Mouse (Mus musculus) lung, embryonic 16.5 days (tissue): ENCODE data around the gene Psmb4. TPM values are rescaled to one million over a fixed set of nuclear protein-coding genes. Genes with fewer than 3 reads are reported as not detected.
"Not testable (repeated sequence)": the region's sequence is repeated elsewhere in the genome, so short reads cannot be mapped to it uniquely, and the experiment has no call there.

ENCODE experiments used
- ATAC-seq: fragments of 200-750 bp; cut with Nextera tagmentation; 2 replicates; pipeline ENCODE4 v1.8.0; 2017; ENCODE audit warnings: low read depth, mild to moderate bottlenecking, moderate library complexity
- H3K27ac ChIP-seq: fragments of 300-500 bp; sonication (generic); 2 replicates; pipeline ENCODE4 v1.5.1; 2014; ENCODE audit warnings: mild to moderate bottlenecking, control low read depth, low read length
- H3K27me3 ChIP-seq: fragments of 300-500 bp; sonication (generic); 2 replicates; pipeline ENCODE4 v1.6.1; 2014; ENCODE audit warnings: low read depth, low read length, mixed read lengths; ENCODE audit not compliant: control insufficient read depth, insufficient read depth
- H3K36me3 ChIP-seq: fragments of 300-500 bp; sonication (generic); 2 replicates; pipeline ENCODE4 v1.6.1; 2014; ENCODE audit warnings: low read length; ENCODE audit not compliant: control insufficient read depth, insufficient read depth
- H3K4me1 ChIP-seq: fragments of 300-500 bp; sonication (generic); replicated peaks from 2 replicates; pipeline ENCODE4 v1.6.1; 2014; ENCODE audit warnings: low read length, mixed read lengths; ENCODE audit not compliant: control insufficient read depth, insufficient read depth
- H3K4me2 ChIP-seq: fragments of 300-500 bp; sonication (generic); 2 replicates; pipeline ENCODE4 v1.6.1; 2014; ENCODE audit warnings: low read depth, low read length, control low read depth
- H3K4me3 ChIP-seq: fragments of 300-500 bp; sonication (generic); 2 replicates; pipeline ENCODE4 v1.5.1; 2014; ENCODE audit warnings: mild to moderate bottlenecking, low read length, control low read depth
- H3K9ac ChIP-seq: fragments of 300-500 bp; sonication (generic); 2 replicates; pipeline ENCODE4 v1.6.1; 2014; ENCODE audit warnings: low read length, control low read depth
- H3K9me3 ChIP-seq: fragments of 300-500 bp; sonication (generic); 2 replicates; pipeline ENCODE4 v1.6.1; 2016; ENCODE audit warnings: low read length; ENCODE audit not compliant: control insufficient read depth
- WGBS: fragments of 180-500 bp; shearing (Covaris S2); extraction: QIAGEN DNeasy Blood & Tissue Kit; methylation state at CpG from one replicate; pipeline ENCODE4 v1.1.7; 2014; 5-methylcytosine and 5-hydroxymethylcytosine counted together
- polyA plus RNA-seq: library from polyadenylated mRNA; unstranded; fragments of >200 nt; fragmentation: Nextera tagmentation; extraction: Ambion mirVana; gene quantifications from 2 replicates; pipeline ENCODE4 v1.2.1, GENCODE M21; 2015

Psmb4 gene
- polyA plus RNA-seq, 1 experiment from 2014 or later = 306 TPM

- Histone ChIP-seq H3K4me2 (no peak overlapping the region), H3K27me3 (no peaks in the 10 kb centered on the region), H3K4me3 (no peak overlapping the region), H3K4me1 (0 out of 2 replicates have a peak, but pooled peaks cover 5% of the 10 kb centered on the region), H3K36me3 (no peaks in the 10 kb centered on the region), H3K9ac (no peak overlapping the region), H3K9me3 (no peaks in the 10 kb centered on the region), H3K27ac (peak overlapping the region; percentile 79)
- peak; percentile 41; the same call in 1 of the 2 replicates for ATAC-seq
- 63% methylated on average over 7 of the region's 7 CpGs for WGBS
Observed at GRCm38 (mm10) chr3:94915903-94916741, 29.4 kb upstream of the Psmb4 start.

DNA sequence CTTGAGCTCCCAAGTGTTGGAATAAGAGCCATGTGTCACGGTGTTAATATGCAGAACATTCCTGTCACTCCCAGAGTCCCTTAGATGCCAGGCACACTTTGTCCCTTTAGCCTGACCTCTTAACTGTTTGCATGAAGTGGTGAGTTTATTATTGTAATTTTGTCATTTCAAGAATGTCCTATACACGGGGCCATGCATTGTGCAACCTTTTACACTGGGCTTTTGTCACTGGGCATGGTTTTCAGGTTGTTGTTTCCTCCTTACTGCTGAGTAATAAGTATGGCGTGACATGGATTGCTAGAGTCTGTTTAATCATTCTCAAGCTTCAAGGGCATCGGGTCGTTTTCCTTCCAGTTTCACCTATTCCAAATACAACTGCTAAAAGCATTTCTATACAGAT, 27.0 kb upstream of the Psmb4 start:
- WGBS = 44% methylated on average over 5 of the region's 5 CpGs
- H3K4me3 ChIP-seq = no peak overlapping the region
- no peak overlapping the region for H3K9ac ChIP-seq
- no peaks in the 10 kb centered on the region for H3K27me3 ChIP-seq
- H3K36me3 ChIP-seq = no peaks in the 10 kb centered on the region
- no peak overlapping the region for H3K4me2 ChIP-seq
- no peak for ATAC-seq
- H3K27ac ChIP-seq = peak overlapping the region; percentile 5; the same call in 1 of the 2 replicates
- no peaks in the 10 kb centered on the region for H3K9me3 ChIP-seq
- 0 out of 2 replicates have a peak, but pooled peaks cover 5% of the 10 kb centered on the region for H3K4me1 ChIP-seq

DNA sequence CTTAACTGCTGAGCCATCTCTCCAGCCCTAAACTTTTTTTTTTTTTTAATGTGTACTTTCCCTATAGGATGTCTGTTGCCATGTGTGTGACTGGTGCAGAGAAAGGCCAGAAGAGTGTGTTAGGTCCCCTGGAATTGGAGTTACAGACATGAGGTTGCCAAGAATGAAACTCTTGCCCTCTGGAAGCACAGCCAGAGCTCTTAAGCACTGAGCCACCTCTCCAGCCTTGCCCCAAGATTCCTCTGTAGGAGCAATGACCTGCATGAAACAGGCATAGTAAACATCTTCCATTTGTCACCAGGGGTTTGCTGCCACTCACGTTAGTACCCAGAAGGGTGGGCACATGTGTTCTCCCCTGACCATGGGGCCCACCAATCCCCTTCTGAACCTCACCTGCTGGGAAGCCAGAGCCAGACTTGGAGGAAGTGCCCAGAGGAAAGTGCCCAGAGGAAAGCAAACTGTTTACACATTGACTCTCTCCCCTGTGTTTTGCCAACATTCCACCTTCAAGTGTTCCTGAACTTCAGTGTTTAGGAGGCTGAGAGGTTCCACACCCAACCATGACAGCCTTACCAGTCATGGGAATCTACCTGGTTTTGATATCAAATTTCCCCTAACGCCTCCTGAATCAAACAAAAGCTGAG, 24.4 kb upstream of the Psmb4 start:
- Histone ChIP-seq H3K4me2 (no peak overlapping the region), H3K9ac (no peak overlapping the region), H3K9me3 (no peaks in the 10 kb centered on the region), H3K27me3 (no peaks in the 10 kb centered on the region), H3K4me3 (no peak overlapping the region), H3K36me3 (no peaks in the 10 kb centered on the region), H3K27ac (peak overlapping the region; percentile 74), H3K4me1 (no peaks in the 10 kb centered on the region)
- WGBS = 31% methylated on average over 2 of the region's 2 CpGs
- ATAC-seq = peak; percentile 86

DNA sequence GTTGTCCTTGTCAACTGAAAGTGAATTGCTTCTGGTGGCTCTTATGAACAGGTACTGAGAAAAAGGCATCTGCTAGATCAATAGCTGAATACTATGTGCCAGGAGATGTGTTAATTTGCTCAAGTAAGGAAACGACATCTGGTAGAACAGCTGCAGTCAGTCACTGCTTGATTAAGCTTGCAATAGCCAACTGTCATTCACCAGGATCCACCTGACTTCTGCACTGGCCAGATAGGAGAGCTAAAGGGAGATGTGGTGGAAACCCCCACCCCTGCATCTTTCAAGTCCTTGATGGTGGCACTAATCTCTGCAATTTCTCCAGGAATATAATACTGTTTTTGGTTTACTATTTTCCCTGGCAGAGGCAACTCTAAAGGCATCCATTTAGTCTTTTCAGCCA, 19.7 kb upstream of the Psmb4 start:
- no peak for ATAC-seq
- Histone ChIP-seq H3K36me3 (no peaks in the 10 kb centered on the region), H3K4me1 (no peaks in the 10 kb centered on the region), H3K27me3 (no peaks in the 10 kb centered on the region), H3K4me2 (no peak overlapping the region), H3K9me3 (no peaks in the 10 kb centered on the region), H3K9ac (no peak overlapping the region), H3K27ac (no peak overlapping the region), H3K4me3 (no peak overlapping the region)
- 47% methylated on average over 1 of the region's 1 CpGs for WGBS

DNA sequence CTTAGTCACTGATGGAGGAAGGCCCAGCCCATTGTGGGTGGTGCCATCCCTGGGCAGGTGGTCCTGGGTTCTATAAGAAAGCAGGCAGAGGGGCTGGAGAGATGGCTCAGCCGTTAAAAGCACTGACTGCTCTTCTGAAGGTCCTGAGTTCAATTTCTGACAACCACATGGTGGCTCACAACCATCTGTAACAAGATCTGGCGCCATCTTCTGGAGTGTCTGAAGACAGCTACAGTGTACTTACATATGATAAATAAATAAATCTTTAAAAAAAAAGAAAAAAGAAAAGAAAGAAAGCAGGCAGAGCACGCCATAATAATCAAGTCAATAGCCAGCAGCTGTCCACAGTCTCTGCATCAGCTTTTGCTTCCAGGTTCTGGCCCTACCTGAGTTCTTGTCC, 18.0 kb upstream of the Psmb4 start:
- not testable (repeated sequence) for H3K9me3 ChIP-seq, H3K36me3 ChIP-seq, H3K4me2 ChIP-seq, ATAC-seq, H3K27me3 ChIP-seq, H3K9ac ChIP-seq, H3K27ac ChIP-seq, H3K4me3 ChIP-seq, H3K4me1 ChIP-seq
- 56% methylated on average over 3 of the region's 3 CpGs for WGBS

DNA sequence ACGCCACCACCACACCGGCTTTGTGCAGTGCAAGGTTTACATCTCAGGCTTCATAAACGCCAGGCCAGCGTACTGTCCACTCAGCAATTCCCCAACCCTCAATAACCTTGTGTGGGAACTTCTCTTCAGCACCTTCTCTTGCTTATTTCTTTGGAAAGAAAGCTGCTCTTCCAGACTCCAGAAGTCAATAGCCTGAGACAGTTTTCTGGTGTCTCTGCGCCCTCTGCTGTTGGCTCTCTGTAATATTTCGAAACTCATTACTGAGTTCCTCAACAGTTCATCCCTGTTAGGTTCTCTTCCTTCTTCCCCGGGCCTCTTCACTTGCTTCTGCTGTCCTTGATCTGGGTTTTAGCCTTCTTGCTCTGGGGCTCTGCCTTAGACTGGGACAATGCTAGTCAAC, 16.0 kb upstream of the Psmb4 start:
- H3K27ac ChIP-seq = no peak overlapping the region
- no peak overlapping the region for H3K4me2 ChIP-seq
- H3K36me3 ChIP-seq = no peaks in the 10 kb centered on the region
- 16% methylated on average over 7 of the region's 7 CpGs for WGBS
- no peaks in the 10 kb centered on the region for H3K27me3 ChIP-seq
- H3K4me1 ChIP-seq = no peaks in the 10 kb centered on the region
- no peaks in the 10 kb centered on the region for H3K9me3 ChIP-seq
- H3K9ac ChIP-seq = no peak overlapping the region
- no peak overlapping the region for H3K4me3 ChIP-seq
- peak; percentile 43; the same call in 1 of the 2 replicates for ATAC-seq

DNA sequence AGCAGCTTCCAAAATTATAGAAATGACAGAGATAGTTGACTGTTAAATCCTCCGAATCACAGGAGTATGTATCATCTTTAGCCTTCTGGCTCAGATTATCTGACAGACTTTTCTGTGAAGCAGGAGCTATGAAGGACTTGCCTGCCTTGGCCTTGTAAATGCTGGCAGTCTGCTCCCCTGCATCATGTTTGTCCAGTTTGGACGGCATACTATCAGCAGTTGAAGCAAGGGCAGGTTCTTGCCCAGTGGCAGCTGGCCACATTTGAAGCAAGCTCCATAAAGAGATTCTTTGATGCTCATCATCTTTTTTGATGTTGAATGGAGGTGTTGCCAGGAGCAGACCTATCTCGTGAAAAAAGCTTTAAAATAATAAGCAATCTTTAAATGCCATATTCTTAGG, 7.3 kb upstream of the Psmb4 start:
- Histone ChIP-seq H3K4me1 (no peaks in the 10 kb centered on the region), H3K4me2 (no peak overlapping the region)
- 57% methylated on average over 3 of the region's 3 CpGs for WGBS

GRCm38 (mm10) chr3:94888595-94888994, 1.8 kb upstream of the Psmb4 start:
- H3K9me3 ChIP-seq = no peaks in the 10 kb centered on the region
- no peak overlapping the region for H3K27ac ChIP-seq
- H3K4me1 ChIP-seq = peaks cover 16% of the 10 kb centered on the region
- no peak overlapping the region for H3K4me2 ChIP-seq
- peaks cover 10% of the 10 kb centered on the region for H3K36me3 ChIP-seq
- no peaks in the 10 kb centered on the region for H3K27me3 ChIP-seq
- no peak overlapping the region for H3K4me3 ChIP-seq
- H3K9ac ChIP-seq = no peak overlapping the region
- no peak for ATAC-seq

More for the DNA sequence above, 7.3 kb upstream of the Psmb4 start:
- Histone ChIP-seq H3K27me3 (no peaks in the 10 kb centered on the region), H3K9me3 (no peaks in the 10 kb centered on the region), H3K36me3 (no peaks in the 10 kb centered on the region), H3K9ac (no peak overlapping the region), H3K27ac (no peak overlapping the region), H3K4me3 (no peak overlapping the region)
- ATAC-seq = no peak

GRCm38 (mm10) chr3:94882579-94882978, 4.2 kb downstream of the Psmb4 start:
- peaks cover 16% of the 10 kb centered on the region for H3K4me1 ChIP-seq
- H3K4me2 ChIP-seq = no peak overlapping the region
- peaks cover 55% of the 10 kb centered on the region for H3K36me3 ChIP-seq
- 80% methylated on average over 3 of the region's 3 CpGs for WGBS
- H3K9me3 ChIP-seq = no peaks in the 10 kb centered on the region
- no peak overlapping the region for H3K27ac ChIP-seq
- H3K27me3 ChIP-seq = no peaks in the 10 kb centered on the region
- no peak for ATAC-seq
- H3K4me3 ChIP-seq = no peak overlapping the region
- no peak overlapping the region for H3K9ac ChIP-seq
